Mouse (Mus musculus) fibroblast of lung, adult 2 months (primary cell): ENCODE measurements at regions not wholly inside any gene's neighbourhood (a gene's known extent, or its start where the extent isn't known, plus 50 kb on each side); places are given as distances from the start of the nearest gene placed in this dataset.
A peak's percentile ranks its signal among the peaks of the same experiment; 100 is the strongest.
"Not testable (repeated sequence)": the region's sequence is repeated elsewhere in the genome, so short reads cannot be mapped to it uniquely, and the experiment has no call there.

ENCODE experiments used
- DNase-seq: peaks from one replicate; pipeline ENCODE4 v3.0.0-alpha.2; 2011; ENCODE audit warnings: low read depth

DNA sequence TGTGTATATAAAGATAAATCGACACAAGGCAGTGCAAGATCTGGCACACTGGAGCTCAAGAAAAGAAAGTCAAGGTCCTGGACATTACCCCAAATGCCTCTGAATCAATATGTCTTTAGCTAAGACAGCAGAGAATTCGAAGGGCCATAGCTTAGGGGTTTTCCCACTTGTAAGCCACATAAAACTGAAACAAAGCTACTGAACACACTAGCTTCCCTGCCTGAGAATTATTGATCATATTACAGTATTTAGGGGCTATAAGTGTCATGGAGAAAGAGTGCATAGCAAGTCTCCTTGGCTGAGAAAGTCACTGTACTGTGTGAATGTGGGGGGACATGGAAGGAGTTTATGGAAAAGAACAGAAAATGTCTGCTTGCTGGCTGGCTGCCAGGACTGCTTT lies 207.3 kb upstream of the Htr1f start:
- no peak for DNase-seq

DNA sequence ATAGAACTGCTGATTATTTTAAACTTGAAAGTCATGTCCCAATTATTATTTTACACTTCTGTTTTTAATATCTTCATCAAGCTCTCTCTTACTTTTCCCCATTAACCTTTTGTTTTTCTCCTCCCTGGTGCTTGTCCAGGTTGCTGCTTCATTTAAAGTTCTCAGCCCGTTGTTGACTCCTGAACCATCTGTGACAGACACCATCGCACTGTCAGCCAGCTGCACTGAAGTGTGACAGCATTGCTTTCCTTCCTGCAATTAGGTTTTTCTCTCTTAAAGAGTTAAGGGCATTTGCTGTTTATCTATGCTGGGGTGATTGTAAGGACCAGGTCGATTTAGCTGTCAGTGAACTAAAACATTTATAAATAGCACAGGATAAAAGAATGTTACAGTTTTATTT lies 205.3 kb upstream of the Pou1f1 start:
- DNase-seq: no peak

DNA sequence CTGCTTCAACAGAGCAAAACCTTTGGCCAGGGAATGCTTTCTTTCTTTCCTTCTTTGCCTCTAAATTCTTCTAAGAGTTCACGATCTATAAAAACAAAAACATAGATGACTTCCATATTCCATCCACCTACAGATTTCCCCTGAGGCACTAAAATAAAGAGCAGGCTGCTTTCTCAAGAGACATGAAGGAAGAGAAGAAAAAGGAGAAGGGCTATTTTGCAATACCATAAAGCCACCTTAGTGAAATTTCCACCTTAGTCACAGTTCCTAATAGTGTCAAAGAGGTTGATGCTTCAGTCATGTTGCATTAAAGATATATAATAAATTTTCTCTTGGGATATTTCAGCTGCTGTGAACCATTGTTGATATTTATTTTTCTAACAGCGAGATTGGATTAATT lies 187.9 kb upstream of the Pou1f1 start:
- no peak for DNase-seq

DNA sequence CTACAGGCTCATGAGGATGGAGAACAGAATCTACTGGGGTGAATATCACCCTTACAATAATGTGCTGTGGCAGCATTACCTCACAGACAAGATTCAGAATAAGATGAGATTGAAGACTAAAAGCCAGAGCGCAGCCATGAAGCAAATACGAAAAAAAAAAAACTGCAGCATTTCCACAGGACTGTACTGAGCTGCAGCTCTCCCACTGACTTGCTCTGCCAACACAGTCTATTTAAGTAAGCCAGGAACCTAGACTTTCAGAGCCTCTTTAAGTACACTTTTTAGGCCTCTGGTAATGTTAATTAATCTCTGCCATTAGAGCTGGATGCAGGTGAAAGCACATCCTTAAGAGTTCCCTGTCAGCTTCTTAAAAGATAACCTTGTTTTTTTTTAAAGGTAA lies 181.1 kb upstream of the Pou1f1 start:
- DNase-seq: no peak

DNA sequence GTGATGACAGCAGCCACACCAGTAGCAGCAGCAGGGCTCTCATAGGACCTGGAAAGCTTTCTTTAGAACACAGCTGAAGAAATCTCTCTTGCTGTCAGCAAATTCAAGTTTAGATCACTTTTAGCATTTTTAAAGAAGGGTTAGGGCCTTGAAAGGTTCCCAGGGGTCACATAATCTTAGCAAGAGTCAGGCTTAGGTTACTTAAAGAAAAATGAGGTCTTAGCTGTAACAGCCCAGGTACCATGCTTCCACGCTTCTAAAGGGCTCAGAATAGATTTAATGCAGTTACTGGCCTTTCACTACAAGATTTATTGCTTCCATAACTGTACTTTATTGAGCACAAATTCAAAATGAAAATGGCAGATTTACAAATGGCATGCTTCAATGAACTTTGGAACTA lies 160.4 kb upstream of the Pou1f1 start:
- no peak for DNase-seq

DNA sequence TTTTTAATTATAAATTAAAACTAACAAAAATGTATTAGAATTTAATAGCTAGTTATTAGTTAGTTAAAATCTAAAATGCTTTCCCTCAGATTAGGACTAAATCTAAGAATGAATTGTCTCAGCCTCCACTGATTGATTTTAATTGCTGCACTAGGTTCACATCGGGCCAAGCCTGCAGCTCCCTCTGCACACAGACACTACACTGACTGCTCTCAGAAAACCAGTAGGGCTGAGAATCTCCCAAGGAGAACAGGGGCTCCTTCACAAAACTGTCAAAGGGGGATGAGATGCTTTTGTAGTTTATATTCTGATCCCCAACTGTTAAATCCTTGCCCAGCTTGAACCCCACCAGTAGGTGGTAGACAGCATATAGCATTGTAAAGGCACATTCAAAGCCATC lies 151.0 kb upstream of the Pou1f1 start:
- no peak for DNase-seq

DNA sequence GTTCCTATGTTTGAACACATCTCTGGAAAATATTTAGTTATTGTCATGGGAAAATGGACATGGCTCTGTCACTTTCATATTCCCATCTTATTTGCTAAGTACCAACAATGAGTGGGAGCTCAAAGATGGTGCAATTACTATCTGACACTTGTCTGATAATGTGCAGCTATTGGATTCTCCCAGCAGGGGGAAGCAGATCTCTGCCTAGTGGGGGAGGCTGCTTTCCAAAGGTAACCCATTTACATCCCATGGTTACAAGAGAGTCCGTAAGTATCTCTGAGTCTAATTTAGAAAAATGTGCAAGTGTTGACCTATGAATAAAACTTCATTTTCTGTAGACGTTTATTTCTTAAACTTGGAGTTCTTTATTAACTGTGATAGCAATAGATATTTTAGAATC lies 149.4 kb upstream of the Pou1f1 start:
- peak; percentile 6 for DNase-seq

DNA sequence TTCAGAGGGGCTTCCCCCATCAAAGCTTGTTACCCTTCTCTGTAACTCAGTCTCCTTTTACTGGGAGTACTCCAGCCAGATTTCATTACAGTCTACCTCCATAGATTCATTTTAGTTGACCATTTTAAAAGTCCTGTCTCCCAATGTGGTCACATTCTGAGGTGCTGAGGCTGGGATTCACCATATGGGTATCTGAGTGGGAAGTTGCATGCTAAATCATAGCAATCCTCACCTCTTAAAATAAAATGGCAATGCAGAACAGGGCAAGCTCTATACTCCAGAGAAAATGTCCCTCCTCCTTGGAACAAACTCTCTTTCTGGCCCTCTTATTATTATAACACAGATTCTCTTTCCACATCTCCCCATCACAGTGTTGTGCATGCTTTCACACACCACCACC lies 143.8 kb upstream of the Pou1f1 start:
- DNase-seq: no peak

DNA sequence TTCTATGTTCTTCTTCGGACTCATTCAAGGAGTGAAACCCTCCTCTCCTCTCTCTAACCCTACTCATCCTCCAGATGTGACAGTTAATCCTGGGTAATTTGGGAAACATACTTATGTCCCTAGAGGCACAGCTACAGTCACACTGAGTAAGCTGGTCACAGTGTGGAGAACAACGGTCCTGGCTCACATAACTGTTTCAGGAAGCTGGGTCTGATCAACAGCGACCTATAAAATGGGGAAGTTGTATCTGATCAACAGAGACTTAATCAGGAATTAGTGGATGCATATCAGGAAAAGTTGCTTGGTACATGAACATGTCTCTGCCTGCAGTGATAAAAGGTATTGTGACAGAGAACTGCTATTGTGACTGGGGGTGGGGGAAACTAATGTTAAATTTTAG lies 142.0 kb upstream of the Pou1f1 start:
- no peak for DNase-seq

DNA sequence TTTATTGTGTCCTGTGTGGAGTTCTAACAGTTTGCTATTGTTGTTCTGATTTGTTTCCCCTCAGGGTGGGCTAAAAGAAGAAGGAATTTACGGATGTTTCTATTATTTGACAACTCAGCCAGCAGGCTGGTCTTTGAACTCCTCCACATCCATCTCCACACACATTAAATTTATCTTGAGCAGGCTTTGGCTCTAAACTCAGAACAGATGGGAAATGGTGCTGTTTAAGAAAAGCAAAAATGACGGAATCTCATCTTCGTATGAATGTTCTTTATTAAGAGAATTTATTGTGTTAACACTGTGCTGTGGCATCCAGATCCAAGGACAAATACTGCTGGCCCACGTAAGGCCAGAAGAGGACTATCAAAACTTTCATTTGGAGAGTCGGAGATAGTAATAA lies 140.4 kb upstream of the Pou1f1 start:
- DNase-seq: no peak

DNA sequence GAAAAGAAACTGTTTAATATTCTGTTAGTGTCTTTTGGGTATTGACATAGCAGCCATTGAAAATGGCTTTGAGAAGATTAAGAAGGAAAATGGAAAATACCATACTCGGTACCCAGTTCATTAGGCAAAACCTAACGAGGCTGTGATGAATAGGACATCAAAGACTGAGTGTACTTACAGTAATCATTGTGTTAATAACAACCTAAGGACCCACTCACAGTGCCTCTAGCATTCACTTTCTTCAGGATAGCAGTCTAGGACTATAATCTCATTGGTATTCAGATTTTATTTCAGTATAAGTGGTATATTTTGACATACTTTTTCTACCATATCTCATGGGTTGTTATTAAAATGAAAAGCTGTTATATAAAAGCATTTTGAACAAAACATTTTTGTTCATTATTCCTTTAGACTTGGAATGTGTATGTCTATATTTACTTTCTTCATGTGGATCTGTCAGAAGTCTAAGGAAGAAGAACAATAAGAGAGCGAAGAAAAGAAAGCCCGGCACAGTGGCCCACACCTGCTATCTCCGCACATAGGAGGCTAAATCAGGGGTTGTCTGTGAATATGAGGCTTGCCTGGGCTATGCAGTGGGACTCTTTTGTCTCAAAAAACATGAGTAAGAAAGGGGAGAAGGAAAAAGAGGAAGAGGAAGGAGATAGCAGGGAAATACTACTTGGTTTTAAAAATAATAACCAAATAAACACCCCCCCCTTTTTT lies 116.2 kb upstream of the Pou1f1 start:
- DNase-seq: no peak

DNA sequence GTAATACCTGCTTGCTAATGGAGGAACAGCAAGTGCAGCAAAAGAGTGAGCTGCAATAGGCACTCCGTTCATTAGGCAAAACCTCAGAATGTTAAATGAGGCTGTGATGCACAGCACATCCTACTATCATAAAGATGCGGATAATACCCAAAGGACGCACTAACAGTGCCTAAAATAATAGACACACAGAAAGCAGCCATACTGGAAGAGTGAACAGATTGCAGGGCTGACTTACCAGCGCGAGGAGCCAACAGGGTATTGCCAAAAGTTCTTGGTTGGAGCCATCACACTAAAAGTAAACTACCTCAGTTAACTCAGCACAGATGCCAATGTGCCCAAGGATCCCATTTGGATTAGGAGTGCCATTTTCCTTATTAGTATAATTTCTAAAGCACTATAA lies 115.5 kb upstream of the Pou1f1 start:
- DNase-seq: no peak

DNA sequence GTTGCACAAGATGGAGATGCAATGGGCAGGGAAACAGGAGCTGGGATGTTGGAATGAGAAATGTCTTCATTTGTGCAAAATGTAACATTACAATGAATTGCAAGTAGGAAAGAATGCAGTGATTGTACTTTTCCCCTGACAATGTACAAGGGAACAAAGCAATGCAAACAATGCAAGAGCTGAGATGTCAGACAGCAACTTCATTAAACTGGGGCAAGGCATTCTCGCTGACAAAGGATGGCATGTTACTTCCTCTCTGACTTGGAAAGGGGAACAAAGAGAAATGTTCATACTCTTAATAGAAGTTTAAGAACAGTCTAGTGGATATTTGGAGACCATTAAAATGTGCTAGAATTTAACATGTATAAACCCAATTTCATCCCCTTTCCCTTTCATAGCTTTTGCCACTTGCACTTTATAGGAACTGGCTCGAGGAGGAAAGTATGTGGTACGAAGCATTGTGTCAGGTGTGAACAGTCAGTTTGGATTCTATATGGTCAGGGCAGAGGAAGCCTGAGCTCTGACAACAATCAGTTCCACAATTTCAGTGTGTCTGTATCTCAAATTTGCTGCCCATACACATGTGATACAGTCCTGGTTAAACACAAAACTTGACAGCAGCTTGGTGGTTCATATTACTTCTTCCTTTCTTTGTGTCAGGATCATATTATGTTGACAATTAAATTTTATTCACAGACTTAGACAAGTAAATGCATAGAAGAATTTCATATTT lies 114.3 kb upstream of the Pou1f1 start:
- no peak for DNase-seq

DNA sequence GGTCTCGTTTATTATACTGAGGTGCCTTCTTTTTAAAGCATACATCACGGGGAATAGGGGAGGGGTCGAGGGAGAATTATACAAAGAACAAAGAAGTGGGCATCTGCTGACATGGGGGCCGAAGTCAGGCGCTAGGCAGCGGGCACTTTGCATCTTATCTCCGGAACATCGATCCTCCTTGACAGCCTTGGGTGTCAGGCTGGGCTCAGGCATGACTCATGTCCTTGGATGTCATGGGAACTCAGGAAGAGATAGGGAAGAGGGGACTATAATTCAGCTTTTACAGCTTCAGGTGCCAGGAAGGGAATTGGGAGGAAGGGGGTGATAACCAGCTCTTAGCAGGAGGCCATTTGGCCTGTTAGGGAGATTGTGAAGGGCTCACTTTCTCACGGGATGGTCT lies 88.3 kb upstream of the Pou1f1 start:
- DNase-seq: not testable (repeated sequence)

DNA sequence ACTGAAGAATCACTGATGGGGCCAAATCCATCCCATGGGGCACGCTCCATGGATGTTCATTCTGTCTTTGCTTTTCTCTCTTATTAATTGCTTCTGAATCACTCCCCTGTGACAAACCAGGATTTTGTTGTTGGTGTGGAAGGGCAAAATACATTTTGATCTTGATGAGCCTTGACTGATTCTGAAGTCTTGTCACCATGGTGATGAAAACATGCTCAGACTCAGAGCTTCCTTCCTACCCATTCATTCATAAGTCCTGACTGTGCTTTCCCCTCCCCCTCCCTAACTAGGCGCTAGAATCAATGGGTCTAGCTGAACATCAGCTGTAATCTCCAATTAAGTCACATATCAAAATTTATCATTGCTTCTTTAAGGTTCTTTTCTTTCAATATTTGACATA lies 84.2 kb upstream of the Pou1f1 start:
- DNase-seq: no peak

DNA sequence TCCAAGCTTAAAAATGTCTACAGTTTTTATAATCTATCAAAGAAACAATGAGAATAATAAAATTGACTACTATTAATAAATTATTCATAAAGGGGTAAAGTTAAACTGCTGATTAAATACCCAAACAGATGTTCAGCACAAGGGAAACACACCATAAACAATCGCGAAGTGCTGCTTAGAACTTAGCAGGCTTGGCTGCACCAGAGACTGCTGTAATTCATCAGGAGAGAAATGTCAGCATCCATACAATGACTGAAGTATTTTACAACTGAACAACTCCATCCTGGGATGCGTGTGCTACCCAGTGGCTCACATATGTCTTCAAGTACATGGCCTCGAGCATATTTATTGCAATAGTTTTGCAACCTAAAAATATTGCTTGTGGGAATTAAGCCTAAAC lies 78.4 kb upstream of the Pou1f1 start:
- no peak for DNase-seq

DNA sequence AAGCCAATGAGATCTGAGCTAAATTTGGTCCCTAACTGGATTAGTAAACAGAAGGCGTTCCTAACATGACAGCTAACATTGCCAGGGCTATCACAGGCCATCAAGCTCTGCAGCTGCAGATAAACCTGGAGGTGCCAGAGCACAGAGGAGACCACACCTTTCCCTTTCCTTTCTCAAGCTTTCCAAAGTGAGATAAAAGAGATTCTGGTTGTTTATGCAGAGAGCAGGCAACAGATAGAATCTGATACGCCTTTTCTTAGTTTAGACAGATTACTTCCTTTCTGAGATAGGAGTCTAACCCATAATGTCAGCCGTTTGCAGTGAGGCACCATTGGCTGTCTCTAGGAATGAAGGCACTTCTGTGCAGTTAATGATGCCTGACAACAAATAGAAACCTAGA lies 71.5 kb upstream of the Pou1f1 start:
- DNase-seq: no peak

DNA sequence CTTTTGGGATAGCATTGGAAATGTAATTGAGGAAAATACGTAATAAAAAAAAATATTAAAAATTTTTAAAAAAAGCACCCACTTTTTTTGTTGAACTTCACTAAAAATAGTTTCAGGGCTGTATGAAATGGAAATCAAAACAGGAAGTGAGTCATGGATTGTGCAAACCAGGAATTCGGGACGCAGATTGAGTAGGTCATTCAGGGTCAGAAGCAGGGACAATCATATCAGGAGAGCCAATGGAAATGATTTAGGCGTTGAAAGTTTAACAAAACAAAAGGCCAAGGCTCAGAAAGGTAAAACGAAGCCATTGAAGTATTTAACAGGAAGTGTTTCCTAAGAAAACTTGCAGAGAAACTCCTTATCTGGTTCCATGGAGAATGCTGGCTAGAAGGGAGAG lies 69.6 kb upstream of the Pou1f1 start:
- peak; percentile 13 for DNase-seq

DNA sequence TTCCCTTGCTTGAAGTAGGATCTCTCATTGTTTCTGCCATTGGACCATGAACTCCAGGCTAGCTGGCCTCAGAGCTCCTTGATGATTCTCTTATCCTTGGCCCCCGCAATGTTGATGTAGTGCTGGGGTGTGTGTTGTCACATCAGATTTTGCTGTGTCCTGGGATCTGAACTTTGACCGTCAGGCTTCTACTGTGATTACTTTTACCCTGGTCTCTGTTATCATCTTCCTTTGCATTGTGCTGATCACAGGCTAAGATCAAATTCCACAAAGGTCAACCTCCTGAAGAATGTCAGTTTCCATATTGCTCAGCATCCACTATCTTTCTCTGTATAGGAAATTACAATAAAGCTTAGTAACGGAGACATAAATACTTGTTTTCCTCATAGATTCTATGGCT lies 68.4 kb upstream of the Pou1f1 start:
- no peak for DNase-seq

DNA sequence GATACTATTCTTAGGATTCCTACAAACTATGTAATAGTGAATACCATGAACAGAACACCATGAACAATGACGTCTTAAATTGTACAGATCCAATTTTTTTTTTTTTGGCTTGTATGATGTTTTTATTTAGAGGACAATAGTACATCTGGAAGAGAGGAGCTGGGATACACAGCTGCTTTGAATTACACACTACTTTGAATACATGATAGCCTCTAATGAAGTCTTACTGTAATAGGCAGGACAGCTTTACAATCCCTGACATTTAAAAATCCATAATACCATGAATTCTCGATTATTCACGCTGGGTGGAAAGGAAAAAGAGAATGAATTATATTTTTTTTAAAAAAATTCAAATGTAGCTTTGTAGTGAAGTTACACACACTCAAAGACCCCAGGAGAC lies 63.4 kb upstream of the Pou1f1 start:
- not testable (repeated sequence) for DNase-seq

DNA sequence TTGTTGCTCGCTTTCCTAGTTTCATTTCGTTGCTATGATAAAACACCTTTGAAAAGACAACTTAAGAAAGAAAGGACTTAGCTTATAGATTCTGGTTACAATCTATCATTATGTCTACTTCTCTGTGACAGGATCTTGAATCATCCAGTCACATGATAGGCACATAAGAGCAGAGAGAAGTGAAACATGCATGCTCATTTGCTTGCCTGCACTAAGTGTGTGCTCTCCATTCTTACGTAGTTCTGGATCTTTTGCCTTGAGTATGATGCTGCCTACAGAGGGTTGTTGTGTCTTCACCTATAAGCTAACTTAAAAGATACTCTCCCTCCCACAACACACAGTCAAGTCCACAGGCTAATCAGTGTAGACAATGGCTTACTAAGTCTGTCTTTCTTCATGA lies 62.1 kb upstream of the Pou1f1 start:
- DNase-seq: no peak

DNA sequence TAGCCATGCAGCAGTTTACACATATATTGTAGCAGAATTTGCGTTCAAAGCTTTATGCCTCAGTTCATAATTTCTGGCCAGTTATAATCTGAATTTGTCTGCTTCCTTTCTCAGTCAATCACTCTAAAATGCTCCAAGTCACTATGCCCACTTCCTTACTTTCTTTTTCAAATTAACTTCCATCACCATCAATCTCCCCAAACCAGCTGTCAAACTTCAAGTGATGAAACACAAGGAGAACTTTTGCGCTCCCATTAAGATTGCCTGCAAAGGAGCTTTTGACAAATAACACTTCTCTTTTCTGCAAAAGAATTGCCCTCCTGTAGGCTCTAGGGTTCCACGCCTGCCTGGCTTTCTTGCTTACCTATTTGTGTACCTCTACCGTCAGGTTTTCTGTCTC lies 50.6 kb upstream of the Pou1f1 start:
- no peak for DNase-seq
